Mouse (Mus musculus) lung, postnatal 0 days (tissue): ENCODE results near the gene Mylk. TPM values are rescaled to one million over a fixed set of nuclear protein-coding genes. Genes with fewer than 3 reads are reported as not detected.

ENCODE experiments used
- ATAC-seq: fragments of 200-750 bp; cut with Nextera tagmentation; 2 replicates; pipeline ENCODE4 v1.8.0; 2017; ENCODE audit warnings: moderate library complexity
- DNase-seq: peaks from one replicate; pipeline ENCODE4 v3.0.0-alpha.2; 2016; ENCODE audit warnings: low spot score
- H3K27ac ChIP-seq: fragments of 300-500 bp; sonication (generic); 2 replicates; pipeline ENCODE4 v1.5.1; 2014; ENCODE audit warnings: antibody characterized with exemption, mild to moderate bottlenecking, low read length, mixed read lengths
- H3K27me3 ChIP-seq: fragments of 300-500 bp; sonication (generic); replicated peaks from 2 replicates; pipeline ENCODE4 v1.6.1; 2014; ENCODE audit warnings: low read length, mixed read lengths; ENCODE audit not compliant: insufficient read depth
- H3K36me3 ChIP-seq: fragments of 300-500 bp; sonication (generic); 2 replicates; pipeline ENCODE4 v1.6.1; 2014; ENCODE audit warnings: low read length, mixed read lengths; ENCODE audit not compliant: insufficient read depth
- H3K4me1 ChIP-seq: fragments of 300-500 bp; sonication (generic); 2 replicates; pipeline ENCODE4 v1.6.1; 2014; ENCODE audit warnings: antibody characterized with exemption, low read depth, low read length, mixed read lengths; ENCODE audit not compliant: insufficient read depth
- H3K4me2 ChIP-seq: fragments of 300-500 bp; sonication (generic); replicated peaks from 2 replicates; pipeline ENCODE4 v1.6.1; 2014; ENCODE audit warnings: low read depth, mild to moderate bottlenecking, low read length, moderate library complexity, mixed read lengths
- H3K4me3 ChIP-seq: fragments of 300-500 bp; sonication (generic); 2 replicates; pipeline ENCODE4 v1.5.1; 2014; ENCODE audit warnings: low read depth, low read length
- H3K9ac ChIP-seq: fragments of 300-500 bp; sonication (generic); replicated peaks from 2 replicates; pipeline ENCODE4 v1.6.1; 2014; ENCODE audit warnings: low read depth, mild to moderate bottlenecking
- H3K9me3 ChIP-seq: fragments of 300-500 bp; sonication (generic); 2 replicates; pipeline ENCODE4 v1.6.1; 2016; ENCODE audit warnings: low read length, mixed read lengths
- CTCF ChIP-seq: IDR thresholded peaks from 2 replicates; pipeline ENCODE4 v1.5.1; 2016; ENCODE audit warnings: antibody characterized with exemption, mild to moderate bottlenecking
- EP300 ChIP-seq: IDR thresholded peaks from 2 replicates; pipeline ENCODE4 v1.6.1; 2016; ENCODE audit warnings: antibody characterized with exemption, mild to moderate bottlenecking, control low read depth
- WGBS: fragments of 180-500 bp; shearing (Covaris S2); extraction: QIAGEN DNeasy Blood & Tissue Kit; methylation state at CpG from one replicate; pipeline ENCODE4 v1.1.7; 2014; 5-methylcytosine and 5-hydroxymethylcytosine counted together
- polyA plus RNA-seq: library from polyadenylated mRNA; unstranded; fragments of >200 nt; fragmentation: Nextera tagmentation; extraction: Ambion mirVana; gene quantifications from 2 replicates; pipeline ENCODE4 v1.2.1, GENCODE M21; 2015

The Mylk gene
- polyA plus RNA-seq, 1 experiment from 2014 or later, result 55.7 TPM

- no peak for ATAC-seq
- Histone ChIP-seq H3K4me2 (no peak overlapping the region), H3K4me1 (no peaks in the 10 kb centered on the region), H3K27ac (no peak overlapping the region), H3K27me3 (no peaks in the 10 kb centered on the region), H3K9ac (no peak overlapping the region), H3K4me3 (no peak overlapping the region), H3K36me3 (no peaks in the 10 kb centered on the region), H3K9me3 (no peaks in the 10 kb centered on the region)
- DNase-seq, result no peak
- WGBS, result 73% methylated on average over 3 of the region's 3 CpGs
- TF ChIP-seq EP300, result no peak
- no peak for TF ChIP-seq CTCF
These were observed 115.8 kb downstream of the Mylk start for GRCm38 (mm10) chr16:34860761-34861160.

DNA sequence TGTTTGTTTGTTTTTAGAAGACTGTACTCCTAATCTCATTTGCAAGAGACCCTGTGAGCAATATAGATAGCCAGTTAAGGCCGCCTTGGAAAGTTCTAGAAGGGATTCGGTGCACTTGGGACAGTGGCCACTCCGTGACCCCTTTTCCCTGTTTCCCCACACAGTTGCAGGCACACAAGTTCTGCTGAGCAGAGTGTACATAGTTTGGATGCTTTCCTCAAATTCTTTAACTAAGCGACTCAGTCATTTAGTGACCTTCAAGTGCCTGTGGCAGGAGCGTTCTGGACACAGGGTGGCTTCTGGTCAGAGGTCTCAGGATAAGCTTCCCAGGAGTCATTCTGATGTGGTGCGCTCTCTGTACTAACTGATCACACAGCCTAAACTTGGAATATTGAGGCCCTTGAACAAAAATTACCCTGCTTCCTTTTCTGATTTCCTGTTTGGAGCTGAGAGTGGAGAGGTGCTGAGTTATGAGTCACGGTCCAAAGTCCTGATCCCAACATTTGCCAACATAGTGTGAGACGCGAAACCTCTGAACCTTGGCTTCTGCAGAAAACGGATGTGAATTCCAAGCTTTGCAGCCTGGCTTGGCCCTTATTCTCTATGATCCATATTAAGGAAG is 116.8 kb downstream of the Mylk start:
- 37% methylated on average over 10 of the region's 10 CpGs for WGBS
- DNase-seq, result peak; percentile 59
- ATAC-seq, result peak; percentile 57
- Histone ChIP-seq H3K4me1 (no peaks in the 10 kb centered on the region), H3K9ac (no peak overlapping the region), H3K36me3 (no peaks in the 10 kb centered on the region), H3K27me3 (no peaks in the 10 kb centered on the region), H3K9me3 (no peaks in the 10 kb centered on the region), H3K4me2 (no peak overlapping the region), H3K4me3 (no peak overlapping the region), H3K27ac (0 out of 2 replicates have a peak overlapping the region, but pooled peaks have one; percentile 43)
- TF ChIP-seq CTCF (no peak), EP300 (no peak)

- Histone ChIP-seq H3K27me3 (no peaks in the 10 kb centered on the region), H3K27ac (no peak overlapping the region), H3K4me2 (no peak overlapping the region), H3K36me3 (no peaks in the 10 kb centered on the region), H3K9ac (no peak overlapping the region), H3K4me1 (no peaks in the 10 kb centered on the region), H3K4me3 (no peak overlapping the region), H3K9me3 (no peaks in the 10 kb centered on the region)
- WGBS, result 59% methylated on average over 4 of the region's 4 CpGs
- DNase-seq (peak; percentile 40), ATAC-seq (peak; percentile 57; the same call in 1 of the 2 replicates)
- TF ChIP-seq CTCF, result no peak
- TF ChIP-seq EP300, result peak; percentile 43; the same call in 1 of the 2 replicates
These were observed 120.4 kb downstream of the Mylk start for GRCm38 (mm10) chr16:34865373-34865772.

GRCm38 (mm10) chr16:34867217-34867616 is 122.2 kb downstream of the Mylk start:
- WGBS, result 93% methylated on average over 2 of the region's 2 CpGs
- H3K4me2 ChIP-seq, result no peak overlapping the region
- H3K9me3 ChIP-seq, result no peaks in the 10 kb centered on the region
- H3K27me3 ChIP-seq, result no peaks in the 10 kb centered on the region
- ATAC-seq (no peak), DNase-seq (peak; percentile 35)
- H3K9ac ChIP-seq, result no peak overlapping the region
- TF ChIP-seq EP300, result no peak
- peak; percentile 61 for TF ChIP-seq CTCF
- no peak overlapping the region for H3K4me3 ChIP-seq
- no peak overlapping the region for H3K27ac ChIP-seq
- H3K4me1 ChIP-seq, result no peaks in the 10 kb centered on the region
- no peaks in the 10 kb centered on the region for H3K36me3 ChIP-seq

GRCm38 (mm10) chr16:34880031-34880778 is 135.2 kb downstream of the Mylk start:
- ATAC-seq (no peak), DNase-seq (no peak)
- Histone ChIP-seq H3K4me1 (no peaks in the 10 kb centered on the region; the same call in 1 of the 2 replicates), H3K27ac (no peak overlapping the region), H3K4me2 (no peak overlapping the region), H3K27me3 (no peaks in the 10 kb centered on the region), H3K9ac (no peak overlapping the region), H3K4me3 (no peak overlapping the region), H3K36me3 (no peaks in the 10 kb centered on the region; the same call in 1 of the 2 replicates), H3K9me3 (no peaks in the 10 kb centered on the region)
- no peak for TF ChIP-seq CTCF
- TF ChIP-seq EP300, result no peak
- 64% methylated on average over 18 of the region's 18 CpGs for WGBS

GRCm38 (mm10) chr16:34880815-34881214 is 135.8 kb downstream of the Mylk start:
- peak; percentile 37; the same call in 1 of the 2 replicates for ATAC-seq
- TF ChIP-seq CTCF, result no peak
- TF ChIP-seq EP300, result no peak; the same call in 1 of the 2 replicates
- peak; percentile 45 for DNase-seq
- no peaks in the 10 kb centered on the region for H3K9me3 ChIP-seq
- WGBS, result 31% methylated on average over 4 of the region's 4 CpGs
- no peak overlapping the region for H3K9ac ChIP-seq
- no peaks in the 10 kb centered on the region for H3K27me3 ChIP-seq
- H3K4me1 ChIP-seq, result no peaks in the 10 kb centered on the region; the same call in 1 of the 2 replicates
- H3K36me3 ChIP-seq, result no peaks in the 10 kb centered on the region; the same call in 1 of the 2 replicates
- no peak overlapping the region for H3K4me3 ChIP-seq
- no peak overlapping the region for H3K4me2 ChIP-seq
- H3K27ac ChIP-seq, result no peak overlapping the region
